Mouse (Mus musculus) lung, postnatal 36 days (tissue): ENCODE measurements around the gene Ern1.
A peak's percentile ranks its signal among the peaks of the same experiment; 100 is the strongest.
"Not testable (repeated sequence)": the region's sequence is repeated elsewhere in the genome, so short reads cannot be mapped to it uniquely, and the experiment has no call there.

ENCODE experiments used
- DNase-seq: peaks from one replicate; pipeline ENCODE4 v3.0.0; 2022; ENCODE audit warnings: mixed read lengths

Gene Ern1

GRCm38 (mm10) chr11:106502631-106503424, 15.2 kb upstream of the Ern1 start:
- no peak for DNase-seq

DNA sequence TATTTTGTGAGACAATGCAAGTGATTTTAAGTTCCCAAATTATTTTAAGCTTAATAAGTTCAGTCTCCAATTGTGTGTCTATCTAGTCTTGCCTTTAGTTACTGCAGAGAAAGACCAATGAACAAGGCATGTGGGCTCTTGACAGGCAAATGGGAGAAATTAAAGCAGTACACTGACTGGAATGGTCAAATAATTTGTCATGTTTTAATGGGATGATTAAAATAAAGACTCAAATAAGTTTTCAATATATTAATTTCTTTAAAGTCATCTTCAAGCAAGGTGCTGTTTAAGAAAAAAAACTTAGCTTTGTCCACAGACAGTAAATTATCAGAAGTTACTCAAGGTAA, 14.5 kb upstream of the Ern1 start:
- DNase-seq, result no peak

GRCm38 (mm10) chr11:106501308-106502158, 13.9 kb upstream of the Ern1 start:
- peak; percentile 81 for DNase-seq

DNA sequence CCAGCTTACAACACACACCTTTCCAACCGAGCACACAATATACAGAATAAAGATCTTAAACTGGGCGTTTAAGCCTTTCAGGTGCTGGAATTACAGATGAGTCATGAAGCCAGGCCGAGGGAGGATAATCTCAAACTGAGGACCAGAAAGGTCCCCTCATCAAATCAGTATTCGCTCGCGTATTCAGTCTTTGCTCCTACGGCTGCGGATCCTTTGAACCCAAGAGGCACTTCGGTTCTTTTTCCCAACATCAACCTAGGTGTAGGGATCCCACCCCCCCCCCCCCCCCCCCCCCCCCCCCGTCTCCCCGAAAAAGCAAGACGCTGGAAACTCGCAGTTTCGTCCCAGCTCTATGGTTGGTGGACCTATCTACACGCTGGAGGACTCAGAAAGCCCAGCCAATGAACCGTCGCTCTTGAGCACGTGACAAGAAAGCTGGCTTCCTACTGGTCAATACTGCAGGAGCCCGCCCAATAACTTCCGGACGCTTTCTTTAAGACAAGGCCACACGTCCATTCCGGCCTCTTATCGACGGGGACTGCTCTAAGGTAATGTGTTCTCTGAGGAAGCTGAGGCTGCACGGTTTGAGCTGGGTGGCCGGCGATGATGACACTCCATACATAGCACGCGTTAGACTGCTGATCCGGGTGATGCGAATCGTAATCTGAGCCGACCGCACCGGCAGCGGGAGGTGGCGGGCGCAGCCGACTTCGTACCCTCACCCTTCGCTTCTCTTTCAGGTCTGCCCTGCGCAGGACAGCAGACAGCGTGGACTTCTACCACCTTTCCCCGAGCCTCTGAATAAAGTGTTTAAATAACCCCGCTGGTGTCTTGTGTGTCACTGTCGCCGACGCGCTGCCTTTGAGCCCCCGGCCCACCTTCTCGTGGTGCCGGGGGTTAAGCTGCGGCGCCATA, 13.0 kb upstream of the Ern1 start:
- DNase-seq, result peak; percentile 99

- DNase-seq, result no peak
These were observed 11.2 kb upstream of the Ern1 start for GRCm38 (mm10) chr11:106498739-106499379.

- DNase-seq, result no peak
These were observed 10.3 kb upstream of the Ern1 start for GRCm38 (mm10) chr11:106497926-106498325.

GRCm38 (mm10) chr11:106497009-106497408, 9.4 kb upstream of the Ern1 start:
- DNase-seq, result not testable (repeated sequence)

- DNase-seq, result no peak
These were observed 5.5 kb upstream of the Ern1 start for GRCm38 (mm10) chr11:106492984-106493669.

DNA sequence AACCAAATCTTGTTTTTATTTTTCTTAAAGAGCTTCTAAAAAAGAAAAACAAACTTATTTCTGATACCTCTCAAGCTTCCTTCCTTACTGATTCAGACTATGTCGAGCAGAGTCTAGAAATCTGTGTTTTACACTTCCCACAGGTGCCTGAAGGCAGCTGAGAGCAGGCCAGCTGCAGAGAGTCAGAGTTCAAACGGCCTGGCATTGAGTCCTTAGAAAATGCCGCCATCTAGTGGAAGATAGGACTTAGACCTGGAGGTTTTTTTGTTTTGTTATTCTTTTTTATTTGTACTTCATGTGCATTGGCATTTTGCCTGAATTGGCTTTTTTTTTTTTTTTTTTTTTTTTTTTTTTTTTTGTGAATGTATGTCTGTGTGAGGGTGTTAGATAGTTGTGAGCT, 3.7 kb upstream of the Ern1 start:
- peak; percentile 90 for DNase-seq

DNA sequence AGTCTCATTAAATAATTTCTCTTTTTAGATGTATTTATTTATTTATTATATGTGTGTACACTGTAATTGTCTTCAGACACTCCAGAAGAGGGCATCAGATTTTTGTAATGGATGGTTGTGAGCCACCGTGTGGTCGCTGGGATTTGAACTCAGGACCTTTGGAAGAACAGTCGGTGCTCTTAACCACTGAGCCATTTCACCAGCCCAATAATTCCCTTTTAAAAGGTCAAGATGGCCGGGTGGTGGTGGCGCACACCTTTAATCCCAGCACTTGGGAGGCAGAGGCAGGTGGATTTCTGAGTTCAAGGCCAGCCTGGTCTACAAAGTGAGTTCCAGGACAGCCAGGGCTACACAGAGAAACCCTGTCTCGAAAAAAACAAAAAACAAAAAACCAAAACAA, 2.9 kb upstream of the Ern1 start:
- DNase-seq, result not testable (repeated sequence)

- peak; percentile 35 for DNase-seq
These were observed 2.4 kb upstream of the Ern1 start for GRCm38 (mm10) chr11:106490057-106490456.

GRCm38 (mm10) chr11:106489036-106489693, 1.5 kb upstream of the Ern1 start:
- no peak for DNase-seq

GRCm38 (mm10) chr11:106488126-106488561, 492 bp upstream of the Ern1 start:
- no peak for DNase-seq

GRCm38 (mm10) chr11:106486866-106487732, 553 bp downstream of the Ern1 start:
- peak; percentile 56 for DNase-seq

DNA sequence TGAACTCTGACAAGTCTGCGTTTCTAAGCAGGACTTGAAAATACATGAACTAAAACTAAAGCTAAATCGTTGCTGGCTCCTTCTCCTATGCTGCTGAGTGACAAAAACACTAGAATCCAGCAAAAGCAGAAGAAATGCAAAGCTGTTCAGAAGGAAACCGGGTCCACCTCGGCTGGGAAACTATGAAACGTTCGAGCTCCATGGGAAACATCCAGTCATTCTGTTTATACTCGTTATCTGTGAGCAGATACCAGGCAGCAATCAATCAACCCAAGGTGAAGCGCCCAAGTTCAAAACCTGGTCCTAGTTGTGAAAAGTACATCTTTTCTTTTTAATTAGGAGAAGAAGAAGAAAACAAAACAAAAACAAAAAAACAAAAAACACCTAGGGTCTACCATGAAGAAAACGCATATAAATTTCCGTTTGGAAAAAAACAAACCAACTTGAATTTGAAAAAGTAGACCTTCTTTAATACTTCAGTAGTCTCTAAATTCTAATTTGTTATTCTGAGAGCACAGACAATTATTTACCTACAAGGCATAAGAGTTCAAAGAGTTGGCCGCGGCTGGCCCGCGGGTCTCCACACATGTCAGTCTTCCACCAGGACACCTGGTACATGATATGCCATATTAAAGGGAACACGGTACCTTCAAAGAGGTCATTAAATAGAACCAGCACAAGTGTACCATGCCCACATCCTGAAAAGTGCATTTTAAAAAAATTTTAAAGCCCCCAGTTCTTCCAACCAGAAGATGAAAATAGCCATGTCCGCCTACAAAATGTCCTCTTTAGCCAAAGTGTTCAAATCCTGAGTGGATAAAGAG, 1.4 kb downstream of the Ern1 start:
- no peak for DNase-seq

GRCm38 (mm10) chr11:106485611-106486010, 2.0 kb downstream of the Ern1 start:
- no peak for DNase-seq

DNA sequence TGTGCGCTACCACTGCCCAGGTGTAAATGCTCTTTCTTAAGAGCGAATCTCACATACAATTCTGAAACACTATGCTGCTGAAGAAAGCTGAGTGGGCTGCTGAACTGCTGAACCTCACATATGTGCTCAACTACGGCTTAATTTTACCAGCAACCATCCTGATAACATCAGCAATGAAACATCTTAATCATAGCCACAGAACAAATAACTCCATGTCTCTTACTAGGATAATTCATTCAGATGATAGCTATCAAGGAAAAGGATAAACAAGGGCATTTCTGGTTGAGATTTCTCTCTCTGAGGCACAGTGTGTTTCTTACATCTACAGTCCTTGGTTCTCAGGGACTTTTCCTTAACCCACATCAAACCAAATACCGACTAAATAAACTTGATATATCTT, 2.8 kb downstream of the Ern1 start:
- no peak for DNase-seq

- DNase-seq, result no peak
These were observed 4.8 kb downstream of the Ern1 start for GRCm38 (mm10) chr11:106482867-106483266.

GRCm38 (mm10) chr11:106481651-106482050, 6.0 kb downstream of the Ern1 start:
- no peak for DNase-seq
